Mouse (Mus musculus): ENCODE results near the gene Gna11. TPM values are rescaled to one million over a fixed set of nuclear protein-coding genes. Genes with fewer than 3 reads are reported as not detected.

Gna11 gene
- total RNA-seq, 2 experiments from 2014 or later, result 25.7 to 30.3 TPM

DNA sequence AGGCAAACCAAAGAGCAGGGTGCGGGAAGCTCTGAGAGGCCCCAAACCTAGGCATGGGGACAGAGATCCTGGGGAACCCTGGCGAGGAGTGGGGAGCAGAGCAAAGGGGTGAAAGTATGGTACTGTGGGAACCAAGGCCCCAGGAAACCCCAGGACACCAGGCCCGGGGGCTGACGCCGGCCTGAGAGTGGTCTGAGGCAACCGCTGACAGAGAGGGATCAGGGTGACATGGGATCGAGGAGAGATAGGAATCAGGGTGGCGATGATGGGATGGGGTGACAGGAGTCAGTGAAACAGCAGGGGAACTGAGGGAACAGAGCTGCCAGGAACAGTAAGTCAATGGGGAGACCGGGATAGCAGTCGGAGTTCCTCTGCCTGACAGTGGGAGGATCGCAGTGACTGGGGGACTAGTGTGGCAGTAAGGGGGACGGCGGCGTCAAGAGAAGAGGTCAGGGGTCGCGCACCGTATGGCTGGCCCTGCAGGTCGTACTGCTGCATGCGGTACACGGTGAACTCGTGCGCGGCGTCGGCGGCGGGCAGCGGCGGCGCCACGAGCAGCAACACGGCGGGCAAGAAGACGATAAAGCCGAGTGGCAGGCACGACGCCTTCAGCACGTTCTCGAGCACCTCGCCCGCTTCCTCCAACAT, 49.2 kb downstream of the Gna11 start:
- intact Hi-C loops (cut with DNase I), result loop anchor here (5.0 kb wide), 1 partner anchor 47 kb away; no protein-coding TSS in a partner anchor
- H3K27ac ChIP-seq, result peak overlapping the region; percentile 95
- DNase-seq, result no peak
- peak overlapping the region; percentile 91 for H3K4me3 ChIP-seq
- TF ChIP-seq CTCF (IDR thresholded peaks at IDR 0.05), result no peak

DNA sequence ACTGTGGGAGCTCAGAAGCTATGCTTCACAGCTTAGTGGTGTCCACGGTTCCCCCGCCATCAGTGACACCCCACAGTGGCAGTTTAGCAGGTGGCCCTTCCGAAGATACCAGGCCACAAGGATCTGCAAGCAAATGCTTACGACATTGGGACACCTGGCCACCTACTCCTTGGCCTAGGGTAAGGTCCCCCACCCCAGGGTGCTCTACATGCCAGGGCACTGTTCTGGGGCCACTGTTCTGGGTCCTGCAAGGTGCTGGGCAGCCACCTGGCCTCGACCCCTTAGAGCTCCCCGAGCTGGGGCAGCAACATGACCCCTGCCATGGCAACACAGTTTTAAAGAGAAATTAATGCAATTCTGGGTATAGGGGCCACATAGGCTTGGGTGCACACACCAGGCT, 49.8 kb downstream of the Gna11 start:
- intact Hi-C loops (cut with DNase I), result loop anchor here (5.0 kb wide), 1 partner anchor 47 kb away; no protein-coding TSS in a partner anchor
- H3K4me3 ChIP-seq, result peak overlapping the region; percentile 91
- H3K27ac ChIP-seq, result peak overlapping the region; percentile 95
- TF ChIP-seq CTCF (IDR thresholded peaks at IDR 0.05), result no peak
- DNase-seq, result no peak

DNA sequence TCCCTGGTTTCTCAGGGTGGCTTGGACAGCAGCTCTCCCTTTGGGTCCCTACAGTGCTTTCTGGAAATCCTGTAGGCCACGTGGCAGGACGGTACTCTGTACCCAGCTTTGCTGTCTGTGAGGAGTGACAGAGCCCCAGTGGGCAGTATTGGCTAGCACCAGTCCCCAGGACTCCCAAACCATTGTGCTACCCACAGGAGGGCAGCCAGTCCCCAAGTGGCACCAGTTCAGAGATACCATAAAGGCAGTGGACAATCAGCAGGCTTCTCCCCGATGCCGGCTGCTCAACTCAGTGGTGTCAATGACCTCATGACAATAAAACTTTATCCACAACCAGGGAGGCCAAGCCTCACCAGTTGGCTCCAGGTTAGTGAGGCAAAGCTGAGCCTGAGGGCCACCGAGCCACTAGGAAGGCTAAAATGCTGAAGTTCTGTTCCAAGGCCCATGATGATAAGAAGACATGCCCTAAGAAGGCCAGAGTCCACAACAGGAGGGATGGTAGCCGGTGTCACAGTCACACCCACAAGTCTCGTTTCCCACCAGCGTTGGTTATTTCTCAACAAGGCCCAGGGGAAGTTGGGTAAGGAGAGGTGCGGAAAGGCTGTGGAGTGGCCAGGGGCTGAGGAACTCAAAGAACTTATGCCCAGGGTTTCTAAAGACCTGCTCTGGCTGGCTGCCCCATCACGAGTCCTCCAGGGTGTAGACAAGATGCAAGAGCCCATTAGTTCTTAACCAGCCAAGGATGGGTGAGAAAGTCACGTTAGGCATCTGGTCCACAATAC, 50.5 kb downstream of the Gna11 start:
- intact Hi-C loops (cut with DNase I), result loop anchor here (5.0 kb wide), 1 partner anchor 48 kb away; no protein-coding TSS in a partner anchor
- H3K27ac ChIP-seq, result no peak overlapping the region

DNA sequence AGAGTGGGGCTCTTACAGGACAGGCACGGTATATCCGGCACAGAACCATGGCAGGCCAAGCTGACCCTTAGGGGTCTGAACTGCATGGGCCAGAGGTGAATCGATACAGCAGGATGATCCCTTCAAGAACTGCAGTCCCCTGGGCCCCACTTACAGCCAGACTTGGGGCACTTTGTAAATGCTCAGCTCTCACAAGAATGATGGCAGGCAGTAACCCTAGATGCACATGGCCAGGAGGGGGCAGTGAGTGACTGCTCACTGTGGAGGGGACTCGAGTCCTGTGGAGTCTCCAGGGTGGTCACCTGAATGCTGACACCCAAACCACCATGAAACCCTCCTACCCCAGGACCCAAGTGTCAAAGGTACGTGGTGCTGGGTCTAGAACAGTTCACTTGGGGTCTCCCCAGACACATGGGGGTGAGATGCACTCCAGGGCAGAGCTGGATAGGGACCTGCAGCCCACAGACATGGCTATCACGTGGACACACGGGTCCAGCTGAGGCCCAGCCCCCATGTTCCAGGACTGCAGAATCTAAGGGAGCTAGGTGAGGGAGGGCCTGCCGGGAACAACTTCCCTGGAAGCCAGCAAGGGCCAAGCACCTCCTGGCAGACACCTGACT, 51.3 kb downstream of the Gna11 start:
- Histone ChIP-seq H3K4me3 (no peak overlapping the region), H3K27ac (no peak overlapping the region)
- no peak for DNase-seq
- peak; percentile 12; the same call in 1 of the 2 replicates for TF ChIP-seq CTCF (IDR thresholded peaks at IDR 0.05)
- intact Hi-C loops (cut with DNase I), result no loop called here

More for the DNA sequence above, 50.5 kb downstream of the Gna11 start:
- H3K4me3 ChIP-seq, result peak overlapping the region; percentile 91
- DNase-seq, result no peak
- TF ChIP-seq CTCF (IDR thresholded peaks at IDR 0.05), result no peak

DNA sequence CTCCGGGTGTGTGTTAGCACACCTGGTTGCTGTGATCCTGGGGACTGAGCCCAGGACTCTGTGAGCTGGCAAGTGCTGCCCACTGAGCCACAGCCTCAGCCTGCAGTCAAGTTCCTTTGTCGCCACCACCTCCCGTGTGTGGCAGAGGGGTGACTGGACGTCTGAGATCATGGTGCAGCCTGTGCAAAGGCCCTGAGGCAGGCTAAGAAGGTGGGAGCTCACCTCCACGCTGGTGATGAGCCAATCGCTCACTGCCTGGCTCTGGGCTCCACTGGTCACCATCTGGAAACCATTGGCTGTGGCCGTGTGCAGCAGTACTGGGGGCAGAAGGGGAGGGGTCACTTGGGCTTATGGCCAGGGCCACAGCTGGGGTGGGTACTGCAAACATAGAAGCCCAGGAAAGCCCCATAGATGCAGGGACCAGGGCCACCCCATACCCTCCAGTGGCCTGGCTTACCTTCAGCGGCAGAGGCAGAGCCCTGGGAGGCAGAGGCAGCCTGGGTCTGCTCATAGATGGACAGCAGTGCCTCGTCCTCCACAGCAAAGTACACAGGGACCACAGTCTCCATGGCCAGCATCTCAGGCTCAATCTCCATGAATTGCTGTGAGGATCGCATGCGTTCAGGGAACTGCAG, 52.3 kb downstream of the Gna11 start:
- intact Hi-C loops (cut with DNase I), result no loop called here
- TF ChIP-seq CTCF (IDR thresholded peaks at IDR 0.05), result no peak
- Histone ChIP-seq H3K4me3 (no peak overlapping the region), H3K27ac (no peak overlapping the region)
- no peak for DNase-seq

DNA sequence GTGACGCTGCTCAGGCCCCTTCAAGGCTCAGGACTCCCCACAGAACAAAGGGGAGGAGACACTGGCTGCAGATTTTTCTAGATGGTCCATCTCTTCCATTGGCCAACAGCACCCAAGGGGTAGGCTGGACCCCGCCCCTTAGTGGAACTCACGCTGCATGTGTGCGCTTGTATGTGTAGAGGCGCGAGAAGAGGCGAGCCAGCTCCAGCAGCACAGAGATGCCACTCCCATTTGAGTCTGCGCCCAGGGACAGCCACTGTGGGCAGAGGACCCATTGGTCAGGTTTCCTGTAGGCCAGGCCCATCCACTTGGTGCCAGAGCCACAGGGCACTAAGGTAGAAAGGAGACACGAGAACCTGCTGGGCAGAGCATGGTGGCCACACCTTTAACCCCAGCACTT, 54.0 kb downstream of the Gna11 start:
- intact Hi-C loops (cut with DNase I), result no loop called here
- Histone ChIP-seq H3K27ac (no peak overlapping the region), H3K4me3 (no peak overlapping the region)
- no peak for TF ChIP-seq CTCF (IDR thresholded peaks at IDR 0.05)
- DNase-seq, result no peak

DNA sequence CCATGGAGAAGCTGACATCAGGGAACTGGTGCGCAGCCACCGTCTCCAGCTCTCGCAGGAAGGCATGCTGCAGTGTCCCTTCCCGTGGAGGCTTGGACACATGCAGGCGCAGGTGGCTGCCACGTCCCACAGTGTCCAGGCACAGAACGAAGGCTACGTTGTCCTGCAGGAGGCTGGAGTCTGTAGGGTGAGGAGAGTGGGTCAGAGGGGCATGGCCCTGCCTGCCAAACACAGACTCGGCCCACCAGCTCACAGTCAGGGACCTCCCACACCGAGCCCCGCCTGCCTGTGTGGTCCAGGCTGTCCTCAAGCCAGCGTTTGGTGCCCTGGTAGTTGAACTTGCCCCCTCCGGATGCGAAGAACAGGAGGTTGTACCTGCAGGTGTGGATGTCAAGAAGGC, 55.0 kb downstream of the Gna11 start:
- Histone ChIP-seq H3K4me3 (no peak overlapping the region), H3K27ac (no peak overlapping the region)
- no peak for TF ChIP-seq CTCF (IDR thresholded peaks at IDR 0.05)
- DNase-seq, result no peak
- intact Hi-C loops (cut with DNase I), result no loop called here

DNA sequence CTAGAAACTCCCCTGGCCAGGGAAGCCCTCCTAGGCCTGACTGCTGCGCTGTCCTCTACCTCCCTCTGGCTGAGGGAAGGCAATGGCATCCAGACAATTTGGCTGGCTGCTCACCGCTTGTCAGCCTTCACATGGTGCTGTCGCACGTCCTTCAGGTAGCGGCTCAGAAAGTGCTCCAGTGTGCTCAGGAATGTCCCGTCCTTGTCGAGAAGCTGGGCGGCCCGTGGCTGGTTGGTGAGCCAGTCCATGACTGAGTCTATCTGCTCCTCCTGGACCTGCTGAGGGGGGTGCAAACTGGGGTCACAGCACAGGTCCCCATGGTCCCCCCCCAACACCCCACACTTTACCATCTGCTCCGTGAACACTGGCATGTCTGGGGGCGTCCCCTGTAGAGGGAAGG, 56.9 kb downstream of the Gna11 start:
- DNase-seq, result no peak
- no peak for TF ChIP-seq CTCF (IDR thresholded peaks at IDR 0.05)
- intact Hi-C loops (cut with DNase I), result no loop called here
- H3K27ac ChIP-seq, result no peak overlapping the region
- no peak overlapping the region for H3K4me3 ChIP-seq

DNA sequence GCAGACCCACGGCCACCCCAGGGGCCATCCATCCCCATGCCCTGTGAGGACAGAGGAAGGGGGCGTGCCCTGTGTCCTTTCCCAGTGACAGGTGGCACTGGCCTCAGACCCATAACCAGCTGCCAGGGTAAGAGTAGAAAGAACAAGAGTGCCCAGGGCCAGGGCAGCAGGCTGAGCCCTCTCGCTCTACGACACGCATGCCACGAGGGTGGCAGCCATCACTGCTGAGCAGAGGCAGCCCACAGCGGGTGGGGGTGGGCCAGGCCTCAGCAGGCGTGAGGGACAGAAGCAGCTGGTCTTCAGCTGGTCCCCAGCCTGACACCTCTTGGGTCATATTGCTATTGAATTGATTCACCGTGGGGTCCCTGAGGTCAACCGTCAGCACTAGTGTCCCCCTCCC, 58.5 kb downstream of the Gna11 start:
- no peak for TF ChIP-seq CTCF (IDR thresholded peaks at IDR 0.05)
- H3K4me3 ChIP-seq, result no peak overlapping the region
- DNase-seq, result no peak
- intact Hi-C loops (cut with DNase I), result no loop called here
- H3K27ac ChIP-seq, result no peak overlapping the region

DNA sequence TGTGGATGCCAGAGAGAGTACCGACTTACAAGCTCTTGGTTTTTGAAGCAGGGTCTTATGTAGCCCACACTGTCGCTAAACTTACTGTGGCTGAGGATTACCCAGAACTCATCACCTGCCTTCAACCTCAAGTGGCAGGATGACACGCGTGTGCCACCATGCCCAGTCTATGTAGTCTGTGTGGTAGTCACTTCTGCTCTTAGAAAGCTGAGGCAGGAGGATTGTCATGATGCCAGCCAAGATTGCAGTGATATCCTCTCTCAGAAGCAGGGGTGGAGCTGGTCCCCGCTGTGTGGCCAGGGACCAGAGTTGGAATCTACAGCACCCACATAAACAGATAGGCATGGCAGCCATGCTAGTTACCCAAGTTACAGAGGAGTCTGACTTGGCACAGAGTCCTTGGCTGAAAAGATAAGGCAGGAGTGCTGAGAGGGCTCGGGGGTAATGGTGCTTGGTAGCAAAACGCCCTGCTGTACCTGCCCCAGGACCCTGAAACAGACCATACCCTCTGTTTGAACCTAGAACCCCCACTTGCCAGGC, 59.4 kb downstream of the Gna11 start:
- intact Hi-C loops (cut with DNase I), result no loop called here
- H3K27ac ChIP-seq, result no peak overlapping the region
- no peak overlapping the region for H3K4me3 ChIP-seq
- no peak for TF ChIP-seq CTCF (IDR thresholded peaks at IDR 0.05)
- DNase-seq, result no peak

DNA sequence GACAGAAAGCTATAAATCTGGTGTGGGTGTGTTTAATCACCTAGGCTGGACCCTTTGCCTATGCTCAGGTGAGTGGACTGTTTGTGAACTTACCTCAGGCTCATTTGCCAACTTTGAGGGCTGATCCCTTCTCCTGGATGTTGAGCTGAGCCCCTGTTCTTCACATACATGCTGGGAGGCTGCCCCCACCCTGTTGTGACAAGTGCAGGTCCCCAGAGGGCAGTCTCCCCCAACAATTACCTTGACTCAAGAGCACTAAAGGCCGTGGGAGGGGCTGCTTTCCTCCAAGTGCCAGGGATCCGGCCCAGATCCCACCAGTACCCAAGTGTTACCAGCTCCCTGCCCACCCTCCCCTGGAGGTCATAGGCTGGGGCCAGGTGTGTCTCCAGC, 59.9 kb downstream of the Gna11 start:
- no peak overlapping the region for H3K4me3 ChIP-seq
- TF ChIP-seq CTCF (IDR thresholded peaks at IDR 0.05), result peak; percentile 16; the same call in 1 of the 2 replicates
- H3K27ac ChIP-seq, result no peak overlapping the region
- no peak for DNase-seq
- intact Hi-C loops (cut with DNase I), result no loop called here

DNA sequence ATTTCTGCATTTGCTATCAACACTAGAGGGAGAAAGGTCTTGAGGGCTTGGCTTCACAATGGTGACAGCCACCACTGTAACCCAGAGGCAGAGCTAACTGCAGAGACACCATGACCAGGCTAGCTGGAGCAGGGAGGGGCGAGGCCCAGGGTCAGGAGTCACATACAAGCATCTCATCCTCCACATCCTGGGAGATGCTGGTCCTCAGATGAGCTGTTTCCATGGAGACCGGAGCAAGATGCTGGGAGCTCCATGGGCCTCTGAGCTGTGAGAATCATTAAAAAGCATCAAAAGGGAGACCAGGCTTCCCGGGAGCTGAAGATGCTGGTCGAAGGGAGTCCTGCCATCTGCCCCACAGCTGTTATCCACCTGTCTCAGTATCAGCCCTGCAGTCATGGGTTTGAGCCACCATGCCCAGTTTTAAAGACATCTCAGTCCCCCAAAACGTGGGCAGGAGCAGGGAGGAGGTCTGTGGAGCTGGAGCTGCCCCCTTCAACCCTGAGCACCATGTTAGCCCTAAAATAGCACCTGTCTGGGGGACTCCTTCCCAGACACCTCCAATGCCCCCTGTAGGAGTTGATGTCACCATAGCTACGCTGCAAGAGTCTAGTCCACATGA, 60.4 kb downstream of the Gna11 start:
- DNase-seq, result no peak
- intact Hi-C loops (cut with DNase I), result no loop called here

More for the DNA sequence above, 60.4 kb downstream of the Gna11 start:
- TF ChIP-seq CTCF (IDR thresholded peaks at IDR 0.05), result no peak
- no peak overlapping the region for H3K4me3 ChIP-seq
- H3K27ac ChIP-seq, result no peak overlapping the region

All from gastrocnemius, adult 2 months (tissue).